Mouse (Mus musculus): ENCODE results near the gene Lsm3. TPM values are rescaled to one million over a fixed set of nuclear protein-coding genes. Genes with fewer than 3 reads are reported as not detected.

The Lsm3 gene
- polyA plus RNA-seq, 1 experiment: 60.7 TPM

- Histone ChIP-seq H3K4me1 (ENCODE audit: control insufficient read depth, insufficient read depth, low read length) (no peaks in the 10 kb centered on the region), H3K27ac (ENCODE audit: insufficient read depth, low read length) (no peak overlapping the region), H3K4me3 (ENCODE audit: insufficient read depth, low read length) (no peak overlapping the region)
- TF ChIP-seq CTCF (IDR thresholded peaks at IDR 0.05; ENCODE audit: extremely low read depth, insufficient read depth, low read length) (no peak), POLR2A (IDR thresholded peaks at IDR 0.05; ENCODE audit: extremely low read depth, insufficient read depth, low read length) (no peak)
Measured at GRCm38 (mm10) chr6:91528265-91528664, 12.5 kb downstream of the Lsm3 start.

GRCm38 (mm10) chr6:91530673-91531072 lies 14.9 kb downstream of the Lsm3 start:
- Histone ChIP-seq H3K4me1 (ENCODE audit: control insufficient read depth, insufficient read depth, low read length) (no peaks in the 10 kb centered on the region), H3K27ac (ENCODE audit: insufficient read depth, low read length) (no peak overlapping the region), H3K4me3 (ENCODE audit: insufficient read depth, low read length) (no peak overlapping the region)
- no peak for TF ChIP-seq CTCF (IDR thresholded peaks at IDR 0.05; ENCODE audit: extremely low read depth, insufficient read depth, low read length)
- TF ChIP-seq POLR2A (IDR thresholded peaks at IDR 0.05; ENCODE audit: extremely low read depth, insufficient read depth, low read length): no peak

- no peak overlapping the region for H3K4me3 ChIP-seq (ENCODE audit: insufficient read depth, low read length)
- H3K4me1 ChIP-seq (ENCODE audit: control insufficient read depth, insufficient read depth, low read length): no peaks in the 10 kb centered on the region
- TF ChIP-seq POLR2A (IDR thresholded peaks at IDR 0.05; ENCODE audit: extremely low read depth, insufficient read depth, low read length): no peak
- no peak for TF ChIP-seq CTCF (IDR thresholded peaks at IDR 0.05; ENCODE audit: extremely low read depth, insufficient read depth, low read length)
- H3K27ac ChIP-seq (ENCODE audit: insufficient read depth, low read length): no peak overlapping the region
Measured at GRCm38 (mm10) chr6:91531276-91531675, 15.5 kb downstream of the Lsm3 start.

- Histone ChIP-seq H3K4me1 (ENCODE audit: control insufficient read depth, insufficient read depth, low read length) (no peaks in the 10 kb centered on the region), H3K27ac (ENCODE audit: insufficient read depth, low read length) (no peak overlapping the region), H3K4me3 (ENCODE audit: insufficient read depth, low read length) (no peak overlapping the region)
- TF ChIP-seq CTCF (IDR thresholded peaks at IDR 0.05; ENCODE audit: extremely low read depth, insufficient read depth, low read length): no peak
- TF ChIP-seq POLR2A (IDR thresholded peaks at IDR 0.05; ENCODE audit: extremely low read depth, insufficient read depth, low read length): no peak
Measured at GRCm38 (mm10) chr6:91532661-91533060, 16.9 kb downstream of the Lsm3 start.

- no peak overlapping the region for H3K4me3 ChIP-seq (ENCODE audit: insufficient read depth, low read length)
- TF ChIP-seq POLR2A (IDR thresholded peaks at IDR 0.05; ENCODE audit: extremely low read depth, insufficient read depth, low read length) (no peak), CTCF (IDR thresholded peaks at IDR 0.05; ENCODE audit: extremely low read depth, insufficient read depth, low read length) (no peak)
- no peak overlapping the region for H3K27ac ChIP-seq (ENCODE audit: insufficient read depth, low read length)
- H3K4me1 ChIP-seq (ENCODE audit: control insufficient read depth, insufficient read depth, low read length): no peaks in the 10 kb centered on the region
Measured at GRCm38 (mm10) chr6:91533359-91533758, 17.6 kb downstream of the Lsm3 start.

- TF ChIP-seq CTCF (IDR thresholded peaks at IDR 0.05; ENCODE audit: extremely low read depth, insufficient read depth, low read length) (no peak), POLR2A (IDR thresholded peaks at IDR 0.05; ENCODE audit: extremely low read depth, insufficient read depth, low read length) (no peak)
- H3K4me1 ChIP-seq (ENCODE audit: control insufficient read depth, insufficient read depth, low read length): no peaks in the 10 kb centered on the region
- no peak overlapping the region for H3K27ac ChIP-seq (ENCODE audit: insufficient read depth, low read length)
- no peak overlapping the region for H3K4me3 ChIP-seq (ENCODE audit: insufficient read depth, low read length)
Measured at GRCm38 (mm10) chr6:91533771-91534170, 18.0 kb downstream of the Lsm3 start.

- no peak overlapping the region for H3K27ac ChIP-seq (ENCODE audit: insufficient read depth, low read length)
- no peak for TF ChIP-seq CTCF (IDR thresholded peaks at IDR 0.05; ENCODE audit: extremely low read depth, insufficient read depth, low read length)
- no peak for TF ChIP-seq POLR2A (IDR thresholded peaks at IDR 0.05; ENCODE audit: extremely low read depth, insufficient read depth, low read length)
- H3K4me1 ChIP-seq (ENCODE audit: control insufficient read depth, insufficient read depth, low read length): no peaks in the 10 kb centered on the region
- H3K4me3 ChIP-seq (ENCODE audit: insufficient read depth, low read length): no peak overlapping the region
Measured at GRCm38 (mm10) chr6:91534268-91534667, 18.5 kb downstream of the Lsm3 start.

- Histone ChIP-seq H3K27ac (ENCODE audit: insufficient read depth, low read length) (no peak overlapping the region), H3K4me3 (ENCODE audit: insufficient read depth, low read length) (no peak overlapping the region), H3K4me1 (ENCODE audit: control insufficient read depth, insufficient read depth, low read length) (no peaks in the 10 kb centered on the region)
- TF ChIP-seq CTCF (IDR thresholded peaks at IDR 0.05; ENCODE audit: extremely low read depth, insufficient read depth, low read length): no peak
- TF ChIP-seq POLR2A (IDR thresholded peaks at IDR 0.05; ENCODE audit: extremely low read depth, insufficient read depth, low read length): no peak
Measured at GRCm38 (mm10) chr6:91535231-91535630, 19.5 kb downstream of the Lsm3 start.

- no peak for TF ChIP-seq CTCF (IDR thresholded peaks at IDR 0.05; ENCODE audit: extremely low read depth, insufficient read depth, low read length)
- TF ChIP-seq POLR2A (IDR thresholded peaks at IDR 0.05; ENCODE audit: extremely low read depth, insufficient read depth, low read length): no peak
- Histone ChIP-seq H3K27ac (ENCODE audit: insufficient read depth, low read length) (no peak overlapping the region), H3K4me1 (ENCODE audit: control insufficient read depth, insufficient read depth, low read length) (no peaks in the 10 kb centered on the region)
Measured at GRCm38 (mm10) chr6:91536047-91536765, 20.5 kb downstream of the Lsm3 start.

GRCm38 (mm10) chr6:91541276-91541675 lies 25.5 kb downstream of the Lsm3 start:
- Histone ChIP-seq H3K4me1 (ENCODE audit: control insufficient read depth, insufficient read depth, low read length) (no peaks in the 10 kb centered on the region), H3K4me3 (ENCODE audit: insufficient read depth, low read length) (no peak overlapping the region), H3K27ac (ENCODE audit: insufficient read depth, low read length) (no peak overlapping the region)
- TF ChIP-seq POLR2A (IDR thresholded peaks at IDR 0.05; ENCODE audit: extremely low read depth, insufficient read depth, low read length) (no peak), CTCF (IDR thresholded peaks at IDR 0.05; ENCODE audit: extremely low read depth, insufficient read depth, low read length) (no peak)

More at GRCm38 (mm10) chr6:91536047-91536765, 20.5 kb downstream of the Lsm3 start:
- no peak overlapping the region for H3K4me3 ChIP-seq (ENCODE audit: insufficient read depth, low read length)
